Mouse (Mus musculus) MEL (cell line): ENCODE results near the gene Klhl24. TPM values are rescaled to one million over a fixed set of nuclear protein-coding genes. Genes with fewer than 3 reads are reported as not detected.
A peak's percentile ranks its signal among the peaks of the same experiment; 100 is the strongest.

Experiments used
- DNase-seq: peaks from one replicate; pipeline ENCODE4 v3.0.0; 2011; ENCODE audit warnings: low read depth, low spot score
- H3K27ac ChIP-seq: 2 replicates; pipeline ENCODE4 v1.5.1; 2012; ENCODE audit warnings: low read depth, mild to moderate bottlenecking, control low read depth, low read length, moderate library complexity; ENCODE audit not compliant: control insufficient read depth
- H3K27me3 ChIP-seq, 2 experiments: fragments of 150-350 bp in 1 of 2; sonication (generic) in 1 of 2; 2 replicates each; pipeline ENCODE4 v1.6.1; 2012; ENCODE audit warnings: low read length in 2 of 2, mild to moderate bottlenecking in 2 of 2, improper control_type of control experiment in 1 of 2, moderate library complexity in 1 of 2; ENCODE audit not compliant: insufficient read depth in 2 of 2, control insufficient read depth in 1 of 2
- H3K36me3 ChIP-seq, 2 experiments: 2 replicates each; pipeline ENCODE4 v1.6.1; 2012 to 2014; ENCODE audit warnings: low read length in 2 of 2, improper control_type of control experiment in 1 of 2, inconsistent platforms in 1 of 2, mild to moderate bottlenecking in 1 of 2; ENCODE audit not compliant: insufficient read depth in 2 of 2, control insufficient read depth in 1 of 2
- H3K4me1 ChIP-seq, 2 experiments: fragments of 150-350 bp in 1 of 2; sonication (generic) in 1 of 2; 2 replicates each; pipeline ENCODE4 v1.6.1; 2012; ENCODE audit warnings: low read length in 2 of 2, improper control_type of control experiment in 1 of 2, mild to moderate bottlenecking in 1 of 2; ENCODE audit not compliant: insufficient read depth in 2 of 2, control insufficient read depth in 1 of 2
- H3K4me3 ChIP-seq, 2 experiments: fragments of 150-350 bp in 1 of 2; sonication (generic) in 1 of 2; 2 replicates each; pipeline ENCODE4 v1.5.1; 2012; ENCODE audit warnings: low read depth in 2 of 2, low read length in 2 of 2, mild to moderate bottlenecking in 2 of 2, moderate library complexity in 2 of 2, control low read depth in 1 of 2, improper control_type of control experiment in 1 of 2; ENCODE audit not compliant: control insufficient read depth in 1 of 2, insufficient read depth in 1 of 2
- H3K79me2 ChIP-seq: 2 replicates; pipeline ENCODE4 v1.6.1; 2012; ENCODE audit warnings: mild to moderate bottlenecking, low read length, moderate library complexity; ENCODE audit not compliant: control insufficient read depth, poor library complexity, insufficient read depth
- H3K9ac ChIP-seq: 2 replicates; pipeline ENCODE4 v1.6.1; 2012; ENCODE audit warnings: low read depth, mild to moderate bottlenecking, control low read depth, low read length, moderate library complexity; ENCODE audit not compliant: control insufficient read depth, poor library complexity, severe bottlenecking
- H3K9me3 ChIP-seq: fragments of 150-350 bp; sonication (generic); replicated peaks from 2 replicates; pipeline ENCODE4 v1.6.1; 2012; ENCODE audit warnings: mild to moderate bottlenecking, low read length, improper control_type of control experiment, moderate library complexity; ENCODE audit not compliant: insufficient read depth
- BHLHE40 ChIP-seq: IDR thresholded peaks from 2 replicates; pipeline ENCODE4 v1.6.1; 2012; ENCODE audit warnings: low read depth, mild to moderate bottlenecking, inconsistent platforms, low read length, improper control_type of control experiment, borderline replicate concordance
- CHD2 ChIP-seq: IDR thresholded peaks from 2 replicates; pipeline ENCODE4 v1.6.1; 2011; ENCODE audit warnings: low read length, improper control_type of control experiment
- E2F4 ChIP-seq: IDR thresholded peaks from 2 replicates; pipeline ENCODE4 v1.6.1; 2011; ENCODE audit warnings: low read depth, low read length, improper control_type of control experiment, borderline replicate concordance
- ELF1 ChIP-seq: IDR thresholded peaks from 2 replicates; pipeline ENCODE4 v1.6.1; 2014; ENCODE audit warnings: low read depth, mild to moderate bottlenecking, inconsistent platforms, low read length, improper control_type of control experiment, moderate library complexity
- HCFC1 ChIP-seq: IDR thresholded peaks from 2 replicates; pipeline ENCODE4 v1.6.1; 2012; ENCODE audit warnings: low read depth, mild to moderate bottlenecking, inconsistent platforms, low read length, improper control_type of control experiment, moderate library complexity
- KAT2A ChIP-seq: conservative IDR thresholded peaks from 2 replicates; pipeline ENCODE4 v1.6.1; 2012; ENCODE audit warnings: low read depth, low read length, improper control_type of control experiment, inconsistent platforms
- MAX ChIP-seq: IDR thresholded peaks from 2 replicates; pipeline ENCODE4 v1.6.1; 2011; ENCODE audit warnings: low read length, improper control_type of control experiment
- MEF2A ChIP-seq: IDR thresholded peaks from 2 replicates; pipeline ENCODE4 v1.6.1; 2014; ENCODE audit warnings: low read depth, mild to moderate bottlenecking, inconsistent platforms, low read length, improper control_type of control experiment; ENCODE audit not compliant: poor library complexity, insufficient replicate concordance, severe bottlenecking; ENCODE audit errors: extremely low read depth
- MXI1 ChIP-seq: IDR thresholded peaks from 2 replicates; pipeline ENCODE4 v1.6.1; 2011; ENCODE audit warnings: mild to moderate bottlenecking, low read depth, low read length, improper control_type of control experiment
- NELFE ChIP-seq: IDR thresholded peaks from 2 replicates; pipeline ENCODE4 v1.6.1; 2011; ENCODE audit warnings: low read depth, low read length, improper control_type of control experiment
- POLR2A ChIP-seq, 2 experiments: IDR thresholded peaks; 2 replicates each; pipeline ENCODE4 v1.6.1; 2011 to 2012; ENCODE audit warnings: low read length in 2 of 2, mild to moderate bottlenecking in 2 of 2, control low read depth in 1 of 2, improper control_type of control experiment in 1 of 2, low read depth in 1 of 2, moderate library complexity in 1 of 2; ENCODE audit not compliant: control insufficient read depth in 1 of 2, insufficient read depth in 1 of 2, poor library complexity in 1 of 2
- POLR2AphosphoS2 ChIP-seq: IDR thresholded peaks from 2 replicates; pipeline ENCODE4 v1.6.1; 2011; ENCODE audit warnings: low read length, improper control_type of control experiment
- RAD21 ChIP-seq: IDR thresholded peaks from 2 replicates; pipeline ENCODE4 v1.6.1; 2011; ENCODE audit warnings: mild to moderate bottlenecking, low read depth, low read length, improper control_type of control experiment
- RCOR1 ChIP-seq: IDR thresholded peaks from 2 replicates; pipeline ENCODE4 v1.6.1; 2012; ENCODE audit warnings: low read depth, mild to moderate bottlenecking, inconsistent platforms, low read length, improper control_type of control experiment
- SIN3A ChIP-seq: IDR thresholded peaks from 2 replicates; pipeline ENCODE4 v1.6.1; 2012; ENCODE audit warnings: low read length, improper control_type of control experiment, inconsistent platforms
- SMC3 ChIP-seq: IDR thresholded peaks from 2 replicates; pipeline ENCODE4 v1.6.1; 2011; ENCODE audit warnings: low read depth, low read length, improper control_type of control experiment
- TBP ChIP-seq: IDR thresholded peaks from 2 replicates; pipeline ENCODE4 v1.8.0; 2011; ENCODE audit warnings: low read depth, low read length, improper control_type of control experiment
- TCF12 ChIP-seq: IDR thresholded peaks from 2 replicates; pipeline ENCODE4 v1.6.1; 2014; ENCODE audit warnings: low read depth, mild to moderate bottlenecking, inconsistent platforms, low read length, improper control_type of control experiment, moderate library complexity
- ZC3H11A ChIP-seq: IDR thresholded peaks from 2 replicates; pipeline ENCODE4 v1.6.1; 2012; ENCODE audit warnings: low read depth, mild to moderate bottlenecking, inconsistent platforms, low read length, improper control_type of control experiment
- polyA plus RNA-seq, 2 experiments: library from polyadenylated mRNA; stranded (reverse) in 1 of 2; unstranded in 1 of 2; fragments of >175 nt in 1 of 2; fragments of >200 nt in 1 of 2; gene quantifications; 2 replicates each; pipeline versions ENCODE4 v1.2.1 to v1.2.4; 2012; ENCODE audit warnings: low replicate concordance in 2 of 2, low read depth in 1 of 2; ENCODE audit not compliant: insufficient read length in 2 of 2, insufficient read depth in 1 of 2, missing spikeins in 1 of 2
- total RNA-seq: library from RNA; depleted of rRNA; stranded (reverse); fragments of 300-350 nt; gene quantifications from 2 replicates; pipeline ENCODE4 v1.2.3, GENCODE M21; 2012; rRNA removed

The Klhl24 gene
- total and polyA plus RNA-seq, 3 experiments: 1.8 to 2.5 TPM; not detected in 1

DNA sequence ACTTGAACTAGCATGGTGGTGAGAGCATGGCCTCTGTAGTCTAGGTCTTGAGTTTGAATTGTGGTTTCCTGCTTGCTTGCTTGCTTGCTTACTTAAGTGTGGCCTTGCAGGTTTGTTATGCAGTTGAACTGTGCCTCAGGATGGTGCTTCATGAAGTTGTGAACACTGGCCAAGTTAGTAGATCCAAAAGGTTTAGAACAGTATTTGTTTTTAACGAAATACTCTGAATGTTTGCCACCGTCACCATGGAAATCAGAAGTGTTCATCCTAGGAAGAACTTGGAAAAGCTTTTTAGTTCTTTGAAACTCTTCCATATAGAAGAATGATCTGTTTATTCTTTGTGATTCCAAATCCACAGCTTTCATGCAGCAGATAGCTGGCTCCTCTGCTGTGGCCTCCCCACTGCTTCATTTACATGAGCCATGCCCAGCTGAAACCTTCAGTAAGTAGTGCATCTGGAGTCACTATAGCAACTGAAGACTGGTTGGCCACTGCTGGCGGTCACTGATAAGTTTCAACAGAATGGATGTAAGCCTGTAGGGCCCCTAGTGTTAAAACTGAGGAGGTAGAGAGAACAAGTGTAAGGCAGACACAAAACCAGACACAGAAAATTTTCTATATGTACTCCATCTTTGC, 72.2 kb downstream of the Klhl24 start:
- Histone ChIP-seq H3K27ac (no peak overlapping the region), H3K9ac (no peak overlapping the region), H3K4me3 (no peak overlapping the region), H3K9me3 (no peaks in the 10 kb centered on the region), H3K79me2 (no peaks in the 10 kb centered on the region), H3K4me1 (no peaks in the 10 kb centered on the region), H3K36me3 (peaks cover 0 to 25% of the 10 kb centered on the region in 2 experiments; a peak in 2 of 4 replicates), H3K27me3 (no peaks in the 10 kb centered on the region)
- DNase-seq: peak; percentile 16
- TF ChIP-seq RCOR1 (no peak), KAT2A (no peak), POLR2A (IDR thresholded peaks at IDR 0.05; ENCODE audit: control insufficient read depth in 1 of 2, insufficient read depth in 1 of 2, low read depth in 1 of 2, low read length in 2 of 2, poor library complexity in 1 of 2) (no peak), E2F4 (no peak), HCFC1 (no peak), MXI1 (no peak), ELF1 (no peak), MAX (no peak), TBP (no peak), SIN3A (no peak), POLR2AphosphoS2 (no peak), BHLHE40 (no peak), CHD2 (no peak), RAD21 (no peak), MEF2A (no peak), TCF12 (no peak), SMC3 (no peak), NELFE (no peak), ZC3H11A (no peak)

Other genes with a start within 250 kb of the Klhl24 start
- 4.8 and 11.8 TPM in 2 replicates for gene Klhl6, start 114.5 kb upstream of the Klhl24 start, total RNA-seq
- 1 to 10 TPM in 1 of 2 experiments, not detected in 1; 6.9 TPM for gene Klhl6, start 114.5 kb upstream of the Klhl24 start, polyA plus RNA-seq
- 12.7 and 13.3 TPM in 2 replicates for gene Yeats2, start 43.5 kb downstream of the Klhl24 start, total RNA-seq
- 10 to 100 TPM in 1 of 2 experiments, not detected in 1; 23.2 TPM for gene Yeats2, start 43.5 kb downstream of the Klhl24 start, polyA plus RNA-seq
- gene Map6d1, start 143.8 kb downstream of the Klhl24 start, total RNA-seq: 0.03 and 0.08 TPM in 2 replicates
- gene Map6d1, start 143.8 kb downstream of the Klhl24 start, polyA plus RNA-seq: not detected
- 65.7 and 79.2 TPM in 2 replicates for gene Parl, start 204.8 kb downstream of the Klhl24 start, total RNA-seq
- gene Parl, start 204.8 kb downstream of the Klhl24 start, polyA plus RNA-seq: 100 to 1,000 TPM; 126 to 241 TPM
- not detected in 2 replicates for gene Cyp2ab1, start 227.9 kb downstream of the Klhl24 start, total RNA-seq
- not detected for gene Cyp2ab1, start 227.9 kb downstream of the Klhl24 start, polyA plus RNA-seq